Mouse (Mus musculus): ENCODE results near the gene Rpl23.
A peak's percentile ranks its signal among the peaks of the same experiment; 100 is the strongest.

Gene Rpl23

DNA sequence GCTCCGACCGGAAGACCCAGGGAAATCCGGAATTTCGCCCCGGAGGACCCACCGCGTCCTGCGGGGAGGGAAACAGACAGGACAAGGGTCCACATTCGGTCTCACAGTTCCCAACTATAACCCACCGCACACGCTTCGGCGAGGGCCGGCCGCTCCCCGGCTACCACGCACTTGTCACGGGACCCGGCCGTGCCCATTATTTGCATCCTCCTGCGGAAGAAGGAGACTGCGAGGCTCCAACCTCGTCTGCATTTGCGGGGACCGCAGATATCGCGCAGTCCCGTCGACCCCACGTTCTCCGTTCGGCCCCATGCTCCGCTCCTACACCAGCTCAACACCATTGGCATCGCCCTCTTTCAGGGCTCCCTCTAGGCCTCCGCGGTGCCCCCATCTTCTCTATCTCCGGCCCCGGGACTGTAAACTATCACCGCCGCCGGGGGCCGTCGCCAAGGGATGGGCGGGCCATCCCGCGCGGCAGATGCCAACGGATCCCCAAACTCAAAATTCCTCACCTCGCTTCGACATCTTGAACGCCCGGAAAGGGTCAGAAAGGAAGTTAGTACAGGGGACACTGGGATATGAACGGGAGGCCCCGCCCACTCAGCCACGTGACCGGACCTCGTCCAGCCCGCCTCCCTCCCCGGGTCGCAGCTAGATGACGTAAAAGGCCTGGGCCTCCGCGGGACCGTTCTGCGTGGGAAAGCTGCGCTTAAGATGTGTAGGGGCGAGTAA is at the start of gene Rpl23:
Gene Rpl23, minus strand, starts transcription at position 606 of the 732 bp plus-strand sequence.
- peak; percentile 99 to 100 for DNase-seq

DNA sequence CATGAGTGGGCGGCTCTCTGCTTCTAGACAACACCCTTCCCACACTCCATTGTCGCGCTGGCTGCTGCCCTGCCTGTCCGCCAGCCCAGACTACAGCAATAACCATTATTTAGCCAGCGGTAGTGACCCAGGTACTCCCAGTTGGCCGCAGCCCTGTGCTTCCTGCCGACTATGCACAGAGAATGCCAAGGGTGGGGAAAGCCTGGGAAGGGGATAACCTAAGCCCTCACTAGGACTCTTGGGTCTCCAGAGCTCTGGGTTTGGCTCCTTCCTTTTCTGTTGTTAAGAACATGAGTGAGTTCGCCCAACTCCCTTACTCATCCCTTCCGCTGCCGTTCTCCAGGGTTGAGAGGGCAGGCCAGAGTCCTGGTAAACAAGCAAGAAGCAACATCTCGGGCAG is 49.8 kb upstream of the Rpl23 start:
- DNase-seq, result peak in 1 of 2 experiments; percentile 44

DNA sequence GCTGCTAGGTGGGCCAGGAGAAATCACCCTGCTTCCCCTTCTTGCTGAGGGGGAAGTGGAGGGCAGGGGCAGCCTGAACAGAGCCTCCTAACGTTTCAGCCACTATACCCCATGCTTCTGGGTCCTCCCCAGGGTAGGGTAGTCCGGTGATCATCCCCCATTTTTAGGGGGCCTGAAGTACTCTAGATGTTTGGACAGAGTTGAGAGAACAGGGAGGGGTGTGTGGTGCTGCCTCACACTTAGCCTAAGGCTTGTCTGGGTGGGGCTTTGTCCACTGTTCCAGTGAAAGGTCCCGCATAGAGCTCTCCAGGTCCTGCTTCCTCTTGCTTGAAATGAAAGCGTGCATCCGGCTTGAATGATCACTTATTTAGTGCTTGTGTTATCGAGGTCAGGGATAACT is 48.3 kb upstream of the Rpl23 start:
- DNase-seq, result no peak

DNA sequence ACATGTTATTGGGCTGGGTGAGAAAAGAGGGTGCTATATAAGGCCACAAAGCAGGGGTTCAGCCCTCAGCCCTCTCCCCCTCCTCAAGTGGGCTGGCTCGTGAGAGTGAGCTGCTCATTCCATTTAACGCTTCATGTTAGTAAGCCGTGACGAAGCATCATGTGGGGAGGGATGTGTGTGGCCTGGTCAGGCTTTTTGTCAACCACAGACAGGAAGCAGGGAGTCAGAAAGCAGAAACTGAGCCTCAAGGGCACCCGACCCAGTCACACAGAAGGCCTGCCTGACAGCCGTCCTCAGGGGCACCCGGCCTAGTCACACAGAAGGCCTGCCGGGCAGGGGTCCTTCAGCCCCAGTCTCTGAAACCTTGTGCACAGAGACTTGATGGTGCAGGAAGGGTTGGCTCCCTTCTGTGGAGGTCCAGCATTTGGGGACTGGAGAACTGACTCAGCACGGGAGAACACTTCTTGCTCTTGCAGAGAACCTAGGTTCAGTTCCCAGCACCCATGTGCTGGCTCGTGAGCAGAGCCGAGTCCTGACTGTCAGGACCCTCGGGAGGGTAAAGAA is 47.8 kb upstream of the Rpl23 start:
- no peak for DNase-seq

DNA sequence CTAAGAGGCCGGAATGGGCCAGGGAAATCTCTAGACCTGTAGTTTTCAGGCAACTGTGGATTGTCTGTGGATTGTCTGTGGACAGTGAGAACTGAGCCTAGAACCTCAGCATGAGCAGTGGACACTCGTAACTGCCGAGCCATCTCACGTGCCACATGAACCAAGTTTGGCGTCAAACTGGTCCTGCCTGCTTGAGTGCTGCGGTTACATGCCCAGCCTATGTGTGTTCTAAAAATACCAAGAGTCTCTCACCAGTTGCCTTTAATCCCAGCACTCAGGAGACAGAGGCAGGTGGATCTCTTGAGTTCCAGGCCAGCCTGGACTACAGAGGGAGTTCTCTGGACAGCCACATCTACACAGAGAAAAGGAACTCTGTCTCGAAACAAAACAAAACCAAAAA is 47.1 kb upstream of the Rpl23 start:
- DNase-seq, result no peak

DNA sequence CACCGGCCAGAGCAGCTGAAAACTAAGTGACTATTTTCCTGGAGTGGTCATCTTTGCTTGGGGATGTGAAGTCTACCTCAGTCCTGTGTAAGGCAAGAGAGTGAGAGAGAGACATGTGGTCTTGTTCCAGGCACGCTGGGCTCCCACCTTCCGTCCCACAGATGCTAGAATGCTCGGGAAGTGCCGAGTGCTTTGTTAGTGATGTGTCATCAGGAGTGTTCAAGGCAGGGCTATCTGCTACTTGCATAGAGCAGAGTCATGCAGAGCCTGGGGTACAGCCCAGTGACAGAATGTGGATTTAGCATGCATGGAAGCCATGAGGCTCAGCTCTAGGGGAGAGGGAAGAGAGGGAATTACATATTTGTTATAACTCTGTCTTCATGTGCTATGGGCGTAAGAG is 45.4 kb upstream of the Rpl23 start:
- no peak for DNase-seq

DNA sequence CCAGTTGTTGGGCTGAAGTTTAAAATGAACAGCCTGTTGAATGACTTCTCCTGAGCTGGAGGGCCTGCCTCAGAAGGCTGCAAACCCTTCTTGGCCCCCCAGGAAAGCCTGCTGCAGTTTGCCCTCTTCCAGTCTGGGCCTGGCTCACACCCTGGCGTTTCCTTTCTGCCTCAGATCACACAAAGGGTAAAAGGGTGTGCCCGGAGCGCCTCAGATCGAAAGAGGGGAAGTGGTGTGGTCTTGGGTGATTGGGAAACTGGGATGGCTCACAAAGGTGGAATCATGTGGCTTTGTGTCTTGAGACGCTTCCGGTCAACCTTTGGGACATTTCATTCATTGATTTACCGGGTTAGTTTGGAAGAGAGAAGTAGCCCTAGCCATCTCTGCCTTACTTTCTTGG is 44.2 kb upstream of the Rpl23 start:
- DNase-seq, result no peak

DNA sequence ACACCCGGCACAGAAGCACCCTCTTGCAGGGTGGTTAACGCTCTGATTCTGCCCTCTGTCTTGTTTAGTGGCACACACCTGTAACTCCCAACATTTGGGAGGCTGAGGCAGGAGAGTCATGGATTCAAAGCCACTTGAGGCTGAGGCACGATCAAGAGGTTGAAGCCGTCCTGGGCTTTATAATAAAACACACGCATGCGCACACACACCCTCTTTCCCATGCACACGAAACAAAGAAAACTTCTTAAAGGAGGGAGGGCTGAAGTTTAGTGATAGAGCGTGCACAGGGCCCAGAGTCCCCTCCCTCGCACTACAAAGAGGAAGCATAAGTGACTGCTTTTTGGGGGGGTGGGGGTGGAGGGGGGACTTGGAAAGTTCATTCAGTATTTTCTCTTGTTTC is 43.7 kb upstream of the Rpl23 start:
- no peak for DNase-seq

DNA sequence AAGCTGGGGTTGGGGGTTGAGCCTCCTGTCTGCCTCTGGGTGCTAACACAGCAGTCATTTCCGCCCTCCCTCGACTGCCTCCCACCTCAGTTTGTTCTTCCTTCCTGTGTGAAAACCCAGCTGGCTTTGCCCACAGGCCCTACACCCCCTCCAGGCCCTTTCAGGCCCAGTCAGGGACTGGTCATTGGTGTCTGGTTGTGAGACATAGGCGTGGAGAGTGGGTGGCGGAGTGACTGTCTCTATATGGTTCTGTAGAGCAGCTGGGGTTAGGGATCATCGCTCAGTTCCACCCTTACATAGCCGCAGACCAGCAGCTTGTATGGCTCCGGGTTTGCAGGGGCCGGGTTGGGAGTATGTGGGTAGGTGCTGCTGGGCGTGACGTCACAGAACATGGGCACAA is 43.1 kb upstream of the Rpl23 start:
- no peak for DNase-seq

DNA sequence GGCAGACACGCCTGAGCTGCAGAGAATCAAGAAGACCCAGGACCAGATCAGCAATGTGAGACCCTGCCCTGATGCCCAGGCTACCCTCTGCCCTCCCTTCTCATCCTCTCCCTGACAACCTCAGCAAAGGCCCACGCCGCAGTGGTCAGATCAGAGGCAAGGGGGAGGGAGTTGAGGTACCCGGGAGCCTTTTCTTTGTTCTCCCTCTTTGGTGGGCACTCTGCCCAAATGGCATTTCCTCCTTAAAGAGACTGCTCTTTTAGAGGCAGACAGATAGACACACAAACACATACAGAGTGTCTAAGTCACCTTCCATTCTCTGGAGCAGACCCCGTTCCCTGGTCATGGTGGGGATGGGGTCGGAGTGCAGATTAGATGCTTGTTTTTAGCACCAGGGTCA is 42.7 kb upstream of the Rpl23 start:
- DNase-seq, result no peak

DNA sequence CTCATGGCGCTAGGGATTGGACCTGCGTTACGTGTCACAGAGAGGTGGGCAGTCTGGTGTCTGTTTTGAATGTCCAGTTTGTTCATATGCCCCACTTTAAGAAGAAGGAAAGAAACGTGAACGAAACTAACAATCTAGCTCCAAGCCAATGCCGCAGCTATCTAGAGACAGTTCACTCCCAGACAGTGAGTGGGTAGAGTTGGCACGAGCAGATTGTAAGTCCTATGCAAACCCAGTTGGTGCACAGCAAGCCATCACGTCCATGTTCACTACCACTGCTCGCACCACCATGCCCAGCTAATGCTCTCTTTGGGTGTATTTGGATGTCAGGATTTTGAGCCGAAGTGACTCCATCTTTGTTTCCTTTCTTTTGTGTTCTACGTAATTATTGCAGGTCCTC is 41.9 kb upstream of the Rpl23 start:
- no peak for DNase-seq

DNA sequence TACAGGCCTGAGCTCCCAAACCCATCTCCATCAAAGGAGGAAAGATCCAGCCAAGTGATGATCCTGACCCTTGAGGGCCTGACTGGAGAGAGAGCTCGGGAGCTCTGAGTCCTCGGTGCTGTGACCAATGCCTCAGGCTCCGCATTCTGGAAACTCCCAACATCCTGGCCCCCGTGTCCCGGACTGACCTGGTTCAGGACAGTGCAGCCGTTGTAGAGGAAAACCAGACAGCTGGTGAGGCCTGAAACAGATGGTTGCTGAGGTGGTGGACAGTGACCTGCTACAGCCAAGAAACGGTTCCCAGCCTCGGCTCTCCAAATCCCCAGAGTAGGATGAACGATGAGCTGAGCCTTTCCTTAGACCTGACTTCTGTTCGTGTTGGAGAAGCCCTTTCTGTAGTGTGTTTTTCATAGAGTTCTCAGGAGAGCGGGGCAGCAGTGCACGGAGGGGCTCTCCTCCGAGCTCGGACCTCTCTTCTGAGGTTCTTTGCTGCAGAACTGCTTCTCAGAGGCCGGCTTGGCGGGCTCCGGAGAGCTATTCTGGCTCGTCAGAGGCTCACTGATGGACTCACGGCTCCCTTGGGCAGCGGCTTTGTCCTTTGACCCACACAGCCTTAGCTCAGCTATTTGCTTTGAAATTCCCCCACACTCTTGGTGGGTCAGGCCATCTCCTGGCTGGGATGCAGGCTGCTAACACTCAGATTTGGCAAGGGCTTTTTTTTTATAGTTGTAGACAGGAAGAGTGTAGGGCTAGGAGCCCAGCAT is 40.8 kb upstream of the Rpl23 start:
- peak in 1 of 2 experiments; percentile 60 for DNase-seq

DNA sequence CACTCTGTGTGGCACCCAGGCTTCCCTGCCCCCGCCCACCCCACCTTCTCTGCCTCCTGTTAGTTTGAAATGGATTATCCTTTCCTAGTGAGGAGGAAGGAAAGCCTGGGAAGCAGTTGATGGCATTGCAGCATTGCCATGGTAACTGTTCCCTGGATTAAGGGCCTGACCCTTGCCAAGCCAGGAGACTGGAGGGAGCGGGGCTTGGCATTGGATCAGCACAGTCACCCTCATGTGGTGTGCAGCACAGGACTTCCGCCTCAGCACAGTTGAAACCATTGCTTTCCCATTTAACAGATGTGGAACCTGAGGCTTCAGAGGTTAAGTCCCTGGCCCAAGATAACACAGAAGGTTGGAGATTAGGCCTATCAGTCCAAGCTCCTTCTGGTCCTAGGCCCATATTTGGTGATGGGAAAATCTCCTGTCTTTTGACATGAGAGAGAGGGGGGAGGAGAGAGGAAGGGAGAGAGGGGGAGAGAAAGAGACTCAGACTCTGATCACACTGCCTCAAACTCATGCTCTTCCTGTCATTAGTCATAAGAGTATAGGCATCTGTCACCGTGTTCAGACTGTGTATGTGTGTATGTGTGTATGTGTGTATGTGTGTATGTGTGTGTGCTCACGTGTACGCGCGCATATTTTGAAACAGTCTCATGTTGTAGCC is 39.3 kb upstream of the Rpl23 start:
- peak in 1 of 2 experiments; percentile 58 for DNase-seq

DNA sequence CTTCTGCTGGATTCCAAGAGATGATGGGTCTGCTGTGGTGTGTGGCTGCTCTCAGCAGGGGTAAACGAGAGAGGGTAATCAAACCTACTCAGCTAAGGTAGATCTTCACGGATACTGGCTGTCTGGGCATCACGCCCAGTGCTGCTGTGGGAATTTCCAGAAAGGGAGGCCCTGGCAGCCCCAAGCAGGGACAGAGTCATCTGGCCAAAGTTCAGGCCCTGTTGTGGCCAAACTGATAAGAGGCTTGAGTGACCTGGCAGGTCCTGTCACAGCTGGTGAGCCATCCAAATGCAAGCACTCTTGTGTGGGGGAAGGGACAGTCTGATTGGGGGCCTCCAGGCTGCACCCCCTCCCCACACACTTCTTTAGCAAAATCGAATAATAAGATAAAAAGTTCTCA is 38.6 kb upstream of the Rpl23 start:
- DNase-seq, result peak; percentile 94 to 95

DNA sequence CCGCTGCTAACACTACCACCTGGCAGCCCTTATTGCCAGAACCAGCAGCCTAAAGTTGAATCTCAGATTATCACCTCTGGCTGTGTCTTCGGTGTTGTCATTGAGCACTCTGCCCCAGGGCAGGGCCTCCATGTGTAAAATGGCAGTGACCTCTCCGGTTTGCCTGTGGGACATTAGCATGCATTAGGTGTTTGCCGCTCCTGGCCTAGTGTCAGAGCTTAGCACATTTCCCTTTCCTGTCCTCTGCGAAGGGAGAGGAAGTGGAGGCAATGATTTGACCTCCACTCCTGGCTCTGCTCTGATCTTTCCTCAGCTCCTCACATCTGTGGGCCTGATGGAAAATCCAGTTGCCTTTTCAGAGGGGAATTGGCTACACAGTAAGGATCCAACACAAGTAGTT is 37.7 kb upstream of the Rpl23 start:
- DNase-seq, result no peak

DNA sequence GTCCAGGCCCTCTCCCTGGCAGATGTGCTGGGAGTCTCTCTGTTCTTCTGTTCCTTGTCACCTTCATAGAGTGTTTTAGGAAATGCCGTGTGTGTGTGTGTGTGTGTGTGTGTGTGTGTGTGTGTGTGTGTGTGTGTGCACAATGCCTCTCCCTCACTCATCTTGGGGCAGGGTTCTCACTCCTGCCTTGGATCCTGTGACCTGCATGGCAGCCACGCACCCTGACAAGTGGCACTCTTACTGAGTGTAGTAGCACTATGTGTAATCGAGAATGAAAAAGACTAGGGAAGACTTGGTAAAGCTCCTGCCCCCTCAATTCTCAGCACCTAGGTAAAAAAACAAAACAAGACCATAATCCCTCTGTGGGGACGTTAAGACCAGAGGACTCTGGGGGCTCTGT is 36.9 kb upstream of the Rpl23 start:
- no peak for DNase-seq

DNA sequence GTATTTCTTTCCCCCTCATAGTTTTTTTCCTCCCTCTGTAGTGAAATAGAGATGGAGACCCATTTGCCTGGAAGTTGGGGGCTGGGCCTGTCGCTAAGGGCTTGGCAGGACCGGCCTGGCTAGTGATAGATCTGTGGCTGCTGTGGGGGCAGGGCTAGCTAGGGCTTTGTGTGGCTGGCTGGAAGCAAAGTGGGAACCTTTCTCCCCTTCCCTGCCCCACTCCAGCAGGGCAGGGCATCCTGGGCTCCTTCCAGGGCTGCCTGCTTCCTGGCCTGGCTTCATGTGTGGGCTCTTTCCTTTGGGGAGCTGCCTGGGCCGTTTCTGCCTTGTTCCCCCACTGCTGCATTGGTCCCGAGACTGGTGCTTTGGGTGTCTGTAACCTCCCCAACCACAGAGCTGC is 36.3 kb upstream of the Rpl23 start:
- peak; percentile 64 to 76 for DNase-seq

DNA sequence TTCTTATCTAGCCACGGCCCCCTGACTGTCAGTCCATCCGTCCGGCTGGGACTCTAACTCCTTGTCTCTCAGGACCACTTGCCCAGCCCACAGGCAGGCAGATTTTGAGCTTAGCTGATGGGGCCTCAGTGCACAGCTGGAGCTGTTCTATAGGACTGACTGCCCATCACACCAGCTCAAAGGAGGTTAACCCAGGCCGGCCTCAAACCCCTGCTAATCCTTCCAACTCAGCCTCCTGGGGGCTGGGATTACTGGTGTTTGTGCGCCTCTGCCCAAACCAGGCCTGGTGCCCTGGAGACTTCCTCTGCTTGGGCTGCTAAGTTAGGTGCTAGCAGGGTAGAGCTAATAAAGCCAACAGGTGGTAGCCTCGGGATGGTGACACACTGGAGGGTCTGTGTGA is 35.8 kb upstream of the Rpl23 start:
- DNase-seq, result no peak

DNA sequence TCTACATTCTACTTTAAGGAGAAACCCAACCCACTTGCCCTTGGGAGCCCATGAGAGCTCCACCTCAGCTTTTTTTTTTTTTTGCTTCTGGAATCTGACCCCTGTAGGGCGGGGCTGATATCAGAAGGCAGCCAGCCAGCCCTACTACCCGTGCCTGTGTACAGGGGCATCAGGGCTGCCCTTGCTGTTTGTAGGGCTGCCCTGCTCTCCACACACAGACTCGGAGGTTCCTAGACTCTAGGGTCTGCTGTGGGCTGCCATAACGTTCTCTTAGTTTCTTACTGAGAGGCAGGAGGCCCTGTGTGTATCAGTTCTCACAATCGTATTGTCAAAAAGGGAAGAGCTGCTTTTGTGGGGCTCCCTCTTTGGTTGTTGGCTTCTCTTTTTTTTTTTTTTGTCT is 35.1 kb upstream of the Rpl23 start:
- DNase-seq, result peak; percentile 80 to 84

DNA sequence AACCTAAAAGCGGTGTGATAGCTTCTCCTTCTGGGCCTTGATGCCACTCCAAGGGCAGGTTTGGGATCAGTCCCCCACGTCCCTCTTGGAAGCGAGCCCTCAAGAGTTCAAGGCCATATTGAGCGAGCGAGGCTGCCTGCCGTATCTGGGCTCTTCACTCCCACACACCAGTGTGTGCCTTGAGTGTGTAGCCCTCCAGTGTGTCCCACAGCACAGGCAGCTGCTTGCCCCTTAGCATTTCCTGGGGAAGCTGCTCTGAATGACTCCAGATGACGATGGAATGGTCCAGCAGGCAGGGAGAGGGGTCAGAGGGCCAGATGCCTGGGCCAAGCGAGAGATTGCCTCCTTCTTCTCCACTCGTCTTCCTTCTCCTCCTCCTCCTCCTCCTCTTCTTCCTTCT is 34.7 kb upstream of the Rpl23 start:
- peak in 1 of 2 experiments; percentile 47 for DNase-seq

DNA sequence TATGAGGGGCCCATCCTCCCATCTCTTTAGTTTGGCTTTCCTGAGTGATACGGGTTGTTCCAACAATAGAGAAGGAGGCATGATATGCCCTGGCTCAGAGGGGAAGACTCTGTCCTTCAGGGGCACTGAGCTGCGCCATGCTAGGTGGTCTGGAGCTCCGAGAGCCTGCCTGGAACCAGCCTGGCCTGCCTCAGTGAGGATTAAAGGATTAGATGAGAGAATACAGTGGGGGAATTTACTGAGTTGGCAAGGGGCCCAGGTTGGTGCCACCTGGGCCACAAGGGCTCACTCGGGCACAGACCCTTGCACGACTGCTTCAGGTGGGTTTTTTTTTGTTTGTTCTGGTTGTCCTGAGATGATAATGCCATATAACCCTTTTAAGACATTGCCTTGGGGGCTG is 33.9 kb upstream of the Rpl23 start:
- DNase-seq, result no peak

DNA sequence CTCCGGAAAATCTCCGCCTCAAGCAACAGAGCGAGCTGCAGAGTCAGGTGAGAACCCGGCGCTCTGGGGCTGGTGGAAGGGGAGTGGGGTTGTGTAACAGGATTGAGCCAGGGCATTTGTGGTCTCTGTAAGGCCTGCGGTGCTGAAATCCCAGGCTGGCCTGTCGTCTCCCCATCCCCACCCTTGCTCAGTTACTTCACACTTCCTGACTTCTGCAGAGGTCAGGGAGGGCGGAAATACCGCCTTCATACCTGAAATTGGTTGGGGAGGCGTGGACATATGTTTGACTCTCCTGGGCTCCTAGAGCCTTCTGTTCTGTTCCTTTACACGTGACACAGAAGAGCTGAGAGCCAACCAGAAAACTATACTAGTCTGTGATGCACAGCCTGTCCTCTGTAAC is 33.5 kb upstream of the Rpl23 start:
- DNase-seq, result no peak

DNA sequence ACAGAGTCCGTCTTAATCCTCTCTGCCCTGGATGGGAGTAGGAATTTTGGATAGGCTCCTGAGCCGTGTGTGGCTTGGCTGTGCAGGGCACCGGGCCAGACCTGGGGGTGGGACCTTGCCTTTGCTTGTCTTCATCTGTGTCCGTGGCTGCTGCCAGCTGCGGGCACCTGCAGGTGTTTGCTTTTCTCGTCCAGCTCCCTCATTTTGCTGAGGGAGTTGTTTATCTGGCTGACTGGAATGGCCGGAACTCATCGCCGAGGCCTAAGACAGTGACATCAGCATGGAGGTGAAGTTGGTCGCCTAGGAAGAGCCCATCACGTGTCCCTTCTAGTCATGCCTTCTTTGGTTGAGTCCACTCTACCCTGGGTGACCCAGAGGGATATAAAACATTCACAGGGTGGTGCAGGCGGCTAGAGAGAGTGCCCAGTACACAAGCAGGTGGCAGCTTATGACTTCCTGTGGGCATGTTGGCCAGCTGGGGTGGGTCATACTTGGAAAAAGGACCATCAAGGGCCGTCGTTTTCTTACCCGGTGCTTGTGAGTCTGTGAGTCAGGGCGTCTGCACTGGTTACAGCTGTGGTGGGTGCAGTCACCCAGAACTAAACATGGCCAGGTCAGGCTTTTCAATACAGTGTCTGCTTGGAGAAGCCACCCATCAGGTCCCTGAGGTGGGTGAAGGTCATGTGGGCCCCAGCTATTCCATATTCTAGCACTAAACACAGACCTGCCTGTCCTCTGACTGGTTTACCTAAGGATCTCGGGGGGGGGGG is 31.7 kb upstream of the Rpl23 start:
- DNase-seq, result peak; percentile 80 to 89
